Mouse (Mus musculus): ENCODE measurements around the gene Tgm7. TPM values are rescaled to one million over a fixed set of nuclear protein-coding genes. Genes with fewer than 3 reads are reported as not detected.

Gene Tgm7
- polyA plus RNA-seq (2017; shearing (Covaris generic)), result under 1 TPM; 0.10 to 0.26 TPM

GRCm38 (mm10) chr2:121109695-121110094 lies at the start of gene Tgm7:
Tgm7 (minus strand) TSS chr2:121109795.

DNA sequence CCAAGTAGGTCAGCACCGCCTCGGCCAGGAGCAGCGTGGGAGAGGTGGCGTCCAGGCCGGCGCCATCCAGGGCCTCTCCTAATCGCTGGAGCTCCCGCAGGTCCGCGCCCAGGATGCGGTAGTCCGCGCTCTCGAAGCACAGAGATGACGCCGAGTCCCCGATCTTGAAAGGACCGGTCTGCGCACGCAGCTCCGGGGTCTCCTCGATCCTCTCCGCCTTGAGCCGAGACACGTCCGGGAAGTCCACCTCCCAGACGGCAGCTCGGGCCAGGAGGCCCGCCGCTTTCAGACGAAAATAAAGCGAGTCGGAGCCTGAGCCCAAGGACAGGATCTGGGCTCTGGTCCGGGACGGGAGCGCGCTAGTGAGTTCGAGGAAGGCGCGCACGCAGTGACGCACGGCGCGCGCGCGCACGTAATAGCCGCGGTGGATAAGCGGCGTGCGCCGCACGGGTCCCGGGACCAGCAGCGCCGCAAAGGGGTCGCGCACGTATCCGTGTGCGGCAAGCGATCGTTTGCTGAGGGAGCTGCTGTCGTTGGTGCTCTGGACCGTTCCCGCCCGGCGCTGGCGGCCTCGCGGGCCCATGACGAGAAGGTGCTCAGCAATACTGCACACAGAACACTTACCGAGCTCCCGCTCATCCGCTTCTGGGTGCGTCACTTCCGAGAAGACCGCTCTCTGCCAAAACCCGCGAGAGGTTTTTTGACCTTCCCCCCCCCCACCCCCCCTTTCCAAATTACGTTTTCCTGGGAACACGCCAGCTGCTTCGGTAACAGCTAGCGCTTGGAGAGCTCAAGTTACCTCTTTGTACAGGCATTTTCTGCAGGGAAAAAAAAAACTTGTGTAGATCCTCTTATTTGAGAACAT lies 30.7 kb upstream of the Tgm7 start, which contains the start of the genes Adal and Lcmt2:
Gene Adal (plus strand): TSS at position 411 of the 865 bp plus-strand sequence.
Gene Lcmt2 (minus strand): TSS at position 636 of the 865 bp plus-strand sequence.

DNA sequence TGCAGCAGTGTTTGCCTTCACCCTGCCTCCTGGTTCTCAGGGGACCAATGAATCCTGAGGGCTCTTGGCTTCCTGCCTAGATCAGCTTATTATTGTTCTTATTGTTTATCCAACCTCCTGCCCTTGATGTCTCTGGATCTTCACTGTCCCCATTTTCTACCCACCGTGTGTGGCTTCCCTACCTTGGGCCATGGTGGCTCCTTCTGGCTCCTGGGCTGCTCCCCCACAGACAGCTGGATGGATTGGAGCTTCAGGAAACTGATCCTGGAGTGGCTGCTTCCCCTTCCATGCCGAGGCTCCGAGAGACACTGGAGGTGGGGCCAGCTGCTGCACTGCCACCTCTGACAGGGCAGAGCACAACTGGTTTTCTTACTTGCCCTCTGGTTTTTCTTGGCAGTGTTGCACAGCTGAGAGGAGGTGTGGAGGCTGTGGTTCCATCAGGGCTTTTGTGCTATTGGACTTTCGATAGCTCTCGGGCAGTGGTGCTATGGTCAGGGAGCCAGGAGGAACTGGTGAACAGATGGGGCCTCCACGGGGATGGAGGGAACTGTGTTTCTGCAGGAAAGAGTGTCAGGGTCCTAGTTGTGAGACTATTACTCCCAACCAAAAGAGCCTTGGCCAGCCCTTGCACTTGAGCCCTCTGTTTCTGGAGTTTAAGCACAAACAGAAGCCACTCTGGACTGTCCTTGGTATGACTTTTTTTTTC lies 24.0 kb downstream of the Tgm7 start, which contains the start of gene Tgm5:
Gene Tgm5 (minus strand): TSS at position 362 of the 706 bp plus-strand sequence.

Other genes starting within 250 kb of the Tgm7 start
- 10 to 100 TPM; 51.6 to 63.6 TPM for gene Ubr1, start 139.1 kb downstream of the Tgm7 start, polyA plus RNA-seq (2017; shearing (Covaris generic))
- 10 to 100 TPM; 28.1 to 38.0 TPM for gene Tmem62, start 132.8 kb downstream of the Tgm7 start, polyA plus RNA-seq (2017; shearing (Covaris generic))
- gene Ccndbp1, start 101.4 kb downstream of the Tgm7 start, polyA plus RNA-seq (2017; shearing (Covaris generic)), result 100 to 1,000 TPM; 137 to 151 TPM
- under 1 TPM; 0.08 to 0.16 TPM for gene Epb42, start 72.7 kb downstream of the Tgm7 start, polyA plus RNA-seq (2017; shearing (Covaris generic))
- under 1 TPM; 0.25 to 0.49 TPM for gene Tgm5, start 24.0 kb downstream of the Tgm7 start, polyA plus RNA-seq (2017; shearing (Covaris generic))
- gene Adal, start 30.6 kb upstream of the Tgm7 start, polyA plus RNA-seq (2017; shearing (Covaris generic)), result 10 to 100 TPM; 15.9 to 18.3 TPM
- 10 to 100 TPM; 18.4 to 29.0 TPM for gene Lcmt2, start 30.9 kb upstream of the Tgm7 start, polyA plus RNA-seq (2017; shearing (Covaris generic))
- gene Tubgcp4, start 60.9 kb upstream of the Tgm7 start, polyA plus RNA-seq (2017; shearing (Covaris generic)), result 10 to 100 TPM; 76.3 to 77.3 TPM
- gene Zscan29, start 61.3 kb upstream of the Tgm7 start, polyA plus RNA-seq (2017; shearing (Covaris generic)), result 10 to 100 TPM; 36.3 to 41.3 TPM
- gene Trp53bp1, start 161.6 kb upstream of the Tgm7 start, polyA plus RNA-seq (2017; shearing (Covaris generic)), result 10 to 100 TPM; 52.9 to 53.3 TPM
- under 1 TPM; 0.18 to 0.20 TPM for gene Map1a, start 179.8 kb upstream of the Tgm7 start, polyA plus RNA-seq (2017; shearing (Covaris generic))
- 10 to 100 TPM; 11.5 to 20.2 TPM for gene Ppip5k1, start 245.6 kb upstream of the Tgm7 start, polyA plus RNA-seq (2017; shearing (Covaris generic))
- gene Ckmt1, start 247.9 kb upstream of the Tgm7 start, polyA plus RNA-seq (2017; shearing (Covaris generic)), result 1 to 10 TPM in 1 of 2 experiments, under 1 TPM in 1; 0.73 to 3.3 TPM